Mouse (Mus musculus) lung, embryonic 15.5 days (tissue): ENCODE measurements around the gene Gls. TPM values are rescaled to one million over a fixed set of nuclear protein-coding genes. Genes with fewer than 3 reads are reported as not detected.

Source experiments
- ATAC-seq: fragments of 200-750 bp; cut with Nextera tagmentation; 2 replicates; pipeline ENCODE4 v1.8.0; 2017; ENCODE audit warnings: moderate number of reproducible peaks, borderline replicate concordance; ENCODE audit not compliant: low FRiP score, low TSS enrichment; ENCODE audit errors: extremely low read depth
- H3K27ac ChIP-seq: fragments of 300-500 bp; sonication (generic); 2 replicates; pipeline ENCODE4 v1.5.1; 2015; ENCODE audit warnings: moderate library complexity, mild to moderate bottlenecking, inconsistent platforms
- H3K27me3 ChIP-seq: fragments of 300-500 bp; sonication (generic); 2 replicates; pipeline ENCODE4 v1.6.1; 2015; ENCODE audit warnings: inconsistent platforms
- H3K36me3 ChIP-seq: fragments of 300-500 bp; sonication (generic); 2 replicates; pipeline ENCODE4 v1.6.1; 2015; ENCODE audit warnings: inconsistent platforms
- H3K4me1 ChIP-seq: fragments of 300-500 bp; sonication (generic); 2 replicates; pipeline ENCODE4 v1.6.1; 2015; ENCODE audit warnings: inconsistent platforms
- H3K4me2 ChIP-seq: fragments of 300-500 bp; sonication (generic); 2 replicates; pipeline ENCODE4 v1.6.1; 2015; ENCODE audit warnings: inconsistent platforms, mild to moderate bottlenecking, moderate library complexity
- H3K4me3 ChIP-seq: fragments of 300-500 bp; sonication (generic); 2 replicates; pipeline ENCODE4 v1.5.1; 2015; ENCODE audit warnings: mild to moderate bottlenecking, inconsistent platforms
- H3K9ac ChIP-seq: fragments of 300-500 bp; sonication (generic); 2 replicates; pipeline ENCODE4 v1.6.1; 2015; ENCODE audit warnings: inconsistent platforms
- H3K9me3 ChIP-seq: fragments of 300-500 bp; sonication (generic); 2 replicates; pipeline ENCODE4 v1.6.1; 2016; ENCODE audit warnings: inconsistent platforms
- WGBS: fragments of 180-500 bp; shearing (Covaris S2); methylation state at CpG from one replicate; pipeline ENCODE4 v1.1.7; 2015; 5-methylcytosine and 5-hydroxymethylcytosine counted together
- polyA plus RNA-seq: library from polyadenylated mRNA; unstranded; fragments of >200 nt; fragmentation: Nextera tagmentation; extraction: Ambion mirVana; gene quantifications from 2 replicates; pipeline ENCODE4 v1.2.1, GENCODE M21; 2015

The Gls gene
- polyA plus RNA-seq, 1 experiment from 2014 or later: 16.6 TPM

- no peaks in the 10 kb centered on the region for H3K27me3 ChIP-seq
- no peak overlapping the region; the same call in 1 of the 2 replicates for H3K27ac ChIP-seq
- WGBS: 94% methylated on average over 5 of the region's 5 CpGs
- no peaks in the 10 kb centered on the region for H3K9me3 ChIP-seq
- no peak overlapping the region for H3K9ac ChIP-seq
- 0 out of 2 replicates have a peak, but pooled peaks cover 4% of the 10 kb centered on the region for H3K4me1 ChIP-seq
- ATAC-seq: no peak
- H3K4me3 ChIP-seq: no peak overlapping the region
- no peak overlapping the region for H3K4me2 ChIP-seq
- H3K36me3 ChIP-seq: peaks cover 10% of the 10 kb centered on the region
Observed at GRCm38 (mm10) chr1:52151166-52151565, 81.9 kb downstream of the Gls start.

DNA sequence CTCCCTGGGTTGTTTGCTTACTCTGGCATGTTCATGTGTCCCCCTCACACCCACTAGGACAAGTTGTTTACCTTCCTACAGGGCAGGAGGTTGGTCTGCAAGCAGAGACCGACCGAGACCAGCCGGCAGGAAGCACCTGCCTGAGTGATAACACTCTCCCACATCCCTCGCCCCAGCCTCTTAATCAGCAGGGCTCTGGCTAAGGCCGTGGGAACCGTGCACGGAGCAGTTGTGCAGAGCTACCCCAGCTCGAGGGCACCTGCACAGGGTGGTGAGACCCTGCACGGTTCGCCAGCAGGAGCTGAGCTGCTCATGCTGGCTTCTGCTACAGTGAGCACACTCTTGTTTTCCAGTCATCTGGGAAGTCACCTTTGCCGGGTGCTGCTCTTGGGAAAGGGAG is 82.4 kb downstream of the Gls start:
- no peak overlapping the region for H3K4me3 ChIP-seq
- H3K27ac ChIP-seq: no peak overlapping the region; the same call in 1 of the 2 replicates
- 0 out of 2 replicates have a peak, but pooled peaks cover 4% of the 10 kb centered on the region for H3K4me1 ChIP-seq
- no peak for ATAC-seq
- no peak overlapping the region for H3K9ac ChIP-seq
- no peaks in the 10 kb centered on the region for H3K9me3 ChIP-seq
- H3K27me3 ChIP-seq: no peaks in the 10 kb centered on the region
- no peak overlapping the region for H3K4me2 ChIP-seq
- H3K36me3 ChIP-seq: peaks cover 10% of the 10 kb centered on the region
- WGBS: 34% methylated on average over 11 of the region's 11 CpGs

- WGBS: 52% methylated on average over 9 of the region's 9 CpGs
- Histone ChIP-seq H3K36me3 (peaks cover 10% of the 10 kb centered on the region), H3K4me3 (no peak overlapping the region), H3K27me3 (no peaks in the 10 kb centered on the region), H3K9me3 (no peaks in the 10 kb centered on the region), H3K27ac (no peak overlapping the region), H3K4me2 (no peak overlapping the region), H3K9ac (no peak overlapping the region), H3K4me1 (0 out of 2 replicates have a peak, but pooled peaks cover 4% of the 10 kb centered on the region)
- no peak for ATAC-seq
Observed at GRCm38 (mm10) chr1:52149934-52150346, 83.1 kb downstream of the Gls start.

DNA sequence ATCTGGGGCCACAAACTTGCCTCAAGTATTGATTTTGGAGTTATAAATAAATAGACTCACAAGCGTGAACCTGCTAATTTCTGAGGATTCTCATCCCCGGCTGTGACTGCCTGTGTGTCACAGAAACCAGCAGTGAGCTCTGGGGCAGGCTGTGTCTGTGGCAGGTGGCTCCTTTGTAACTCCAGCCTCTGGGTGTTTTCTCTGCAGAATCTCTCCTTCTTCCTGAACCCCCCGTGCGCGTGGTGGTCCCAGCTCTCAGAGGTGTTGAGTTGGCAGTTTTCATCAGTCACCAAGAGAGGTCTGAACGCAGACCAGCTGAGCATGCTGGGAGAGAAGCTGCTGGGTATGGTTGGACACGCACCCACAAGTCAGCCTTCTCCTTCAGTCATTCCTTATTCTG is 84.3 kb downstream of the Gls start:
- Histone ChIP-seq H3K9ac (no peak overlapping the region), H3K27ac (no peak overlapping the region), H3K9me3 (no peaks in the 10 kb centered on the region), H3K27me3 (no peaks in the 10 kb centered on the region), H3K36me3 (peaks cover 10% of the 10 kb centered on the region), H3K4me3 (no peak overlapping the region), H3K4me2 (no peak overlapping the region), H3K4me1 (0 out of 2 replicates have a peak, but pooled peaks cover 4% of the 10 kb centered on the region)
- ATAC-seq: no peak
- WGBS: 77% methylated on average over 7 of the region's 7 CpGs

- Histone ChIP-seq H3K4me2 (no peak overlapping the region), H3K27ac (no peak overlapping the region), H3K9me3 (no peaks in the 10 kb centered on the region), H3K27me3 (no peaks in the 10 kb centered on the region), H3K4me1 (0 out of 2 replicates have a peak, but pooled peaks cover 4% of the 10 kb centered on the region), H3K4me3 (no peak overlapping the region), H3K9ac (no peak overlapping the region), H3K36me3 (peaks cover 10% of the 10 kb centered on the region)
- no peak for ATAC-seq
- WGBS: 63% methylated on average over 7 of the region's 7 CpGs
Observed at GRCm38 (mm10) chr1:52148178-52148577, 84.9 kb downstream of the Gls start.

DNA sequence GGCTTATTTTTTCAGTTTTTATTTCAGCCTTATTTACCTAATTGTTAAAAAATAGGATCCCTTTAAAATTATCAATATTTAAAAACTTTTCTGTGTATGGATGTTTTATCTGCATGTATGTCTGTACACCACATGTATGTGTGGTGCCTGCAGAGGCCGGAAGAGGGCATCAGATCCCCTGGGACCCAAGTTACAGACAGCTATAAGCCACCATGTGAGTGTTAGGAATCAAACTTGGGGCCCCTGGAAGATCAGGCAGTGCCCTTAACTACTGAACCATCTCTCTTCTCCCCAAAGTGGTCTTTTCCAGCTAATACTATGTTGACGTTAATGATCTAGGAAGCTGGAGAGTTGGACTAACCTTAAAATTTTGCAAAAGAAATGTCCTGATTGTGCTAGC is 85.6 kb downstream of the Gls start:
- ATAC-seq: no peak
- H3K4me2 ChIP-seq: no peak overlapping the region
- no peak overlapping the region for H3K27ac ChIP-seq
- no peak overlapping the region for H3K9ac ChIP-seq
- H3K9me3 ChIP-seq: no peaks in the 10 kb centered on the region
- 77% methylated on average over 2 of the region's 2 CpGs for WGBS
- no peak overlapping the region for H3K4me3 ChIP-seq
- H3K27me3 ChIP-seq: no peaks in the 10 kb centered on the region
- 0 out of 2 replicates have a peak, but pooled peaks cover 4% of the 10 kb centered on the region for H3K4me1 ChIP-seq
- H3K36me3 ChIP-seq: peaks cover 10% of the 10 kb centered on the region

DNA sequence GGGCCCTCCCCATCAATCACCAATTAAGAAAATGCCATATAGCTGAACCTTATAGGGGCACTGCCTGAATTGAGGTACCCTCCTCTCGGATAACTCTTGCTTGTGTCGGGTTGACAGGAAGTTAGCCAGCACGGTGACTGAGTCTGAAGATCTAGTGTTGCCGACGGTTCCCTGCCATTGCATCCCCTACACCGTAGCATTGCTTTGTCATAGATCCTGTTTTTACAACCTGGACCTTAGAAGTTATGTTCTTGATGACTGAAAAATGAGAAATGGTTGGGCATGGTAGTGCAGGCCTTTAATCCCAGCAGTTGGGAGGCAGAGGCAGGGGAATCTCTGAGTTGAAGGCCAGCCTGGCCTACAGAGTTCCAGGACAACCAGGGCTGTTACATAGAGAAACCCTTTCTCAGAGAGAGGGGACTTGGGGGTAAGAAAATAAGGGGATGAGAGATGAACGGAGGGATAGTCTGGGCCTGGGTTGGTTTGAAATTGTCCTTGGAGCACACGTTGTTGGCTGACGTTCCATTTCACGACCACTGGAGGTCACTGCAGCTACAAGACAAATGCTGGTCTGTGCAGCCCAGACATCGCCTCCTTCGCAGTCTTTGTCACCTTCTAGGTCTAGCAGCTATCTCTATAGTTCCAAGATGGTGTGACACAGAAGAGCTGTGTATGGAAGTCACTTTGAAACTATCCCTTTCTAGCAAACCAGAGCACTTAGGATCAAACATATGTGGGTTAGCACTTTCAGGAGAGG is 86.6 kb downstream of the Gls start:
- H3K9me3 ChIP-seq: no peaks in the 10 kb centered on the region
- peak; percentile 75; the same call in 1 of the 2 replicates for ATAC-seq
- no peak overlapping the region for H3K4me2 ChIP-seq
- 0 out of 2 replicates have a peak, but pooled peaks cover 4% of the 10 kb centered on the region for H3K4me1 ChIP-seq
- WGBS: 54% methylated on average over 12 of the region's 12 CpGs
- no peak overlapping the region for H3K27ac ChIP-seq
- H3K4me3 ChIP-seq: no peak overlapping the region
- no peak overlapping the region for H3K9ac ChIP-seq
- no peaks in the 10 kb centered on the region for H3K27me3 ChIP-seq
- H3K36me3 ChIP-seq: peaks cover 8% of the 10 kb centered on the region

DNA sequence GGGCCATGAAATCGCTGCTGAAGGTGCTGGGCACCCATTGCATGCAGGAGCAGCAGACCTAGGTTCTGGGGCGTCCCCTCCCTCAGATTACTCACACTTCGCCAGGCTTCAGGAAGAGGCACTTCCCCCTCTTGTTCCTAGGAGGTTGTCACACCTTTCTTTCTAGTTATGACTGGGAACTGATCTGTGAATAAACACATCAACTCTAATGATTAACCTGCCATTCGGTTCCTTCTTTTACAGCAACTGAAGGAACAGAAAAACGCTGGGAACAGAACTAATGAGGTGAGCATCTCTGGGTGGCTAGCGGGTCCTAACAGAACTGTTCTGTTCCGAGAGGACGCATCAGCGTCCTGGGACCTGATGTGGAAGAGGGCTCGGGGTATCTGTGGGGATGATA is 88.1 kb downstream of the Gls start:
- WGBS: 75% methylated on average over 10 of the region's 10 CpGs
- no peak overlapping the region for H3K27ac ChIP-seq
- H3K36me3 ChIP-seq: peaks cover 15% of the 10 kb centered on the region; the same call in 1 of the 2 replicates
- H3K27me3 ChIP-seq: no peaks in the 10 kb centered on the region
- no peak overlapping the region for H3K4me2 ChIP-seq
- no peak overlapping the region for H3K9ac ChIP-seq
- no peak overlapping the region for H3K4me3 ChIP-seq
- no peaks in the 10 kb centered on the region for H3K9me3 ChIP-seq
- H3K4me1 ChIP-seq: no peaks in the 10 kb centered on the region
- no peak for ATAC-seq

- WGBS: 81% methylated on average over 7 of the region's 7 CpGs
- Histone ChIP-seq H3K4me2 (no peak overlapping the region), H3K4me3 (no peak overlapping the region), H3K27ac (no peak overlapping the region), H3K4me1 (no peaks in the 10 kb centered on the region), H3K9ac (no peak overlapping the region), H3K27me3 (no peaks in the 10 kb centered on the region), H3K9me3 (no peaks in the 10 kb centered on the region), H3K36me3 (0 out of 2 replicates have a peak, but pooled peaks cover 10% of the 10 kb centered on the region)
- ATAC-seq: no peak
Observed at GRCm38 (mm10) chr1:52143596-52144156, 89.4 kb downstream of the Gls start.

GRCm38 (mm10) chr1:52143191-52143590 is 89.8 kb downstream of the Gls start:
- Histone ChIP-seq H3K9ac (no peak overlapping the region), H3K4me2 (no peak overlapping the region), H3K27ac (no peak overlapping the region), H3K4me1 (no peaks in the 10 kb centered on the region), H3K9me3 (no peaks in the 10 kb centered on the region), H3K4me3 (no peak overlapping the region), H3K36me3 (peaks cover 10% of the 10 kb centered on the region; the same call in 1 of the 2 replicates), H3K27me3 (no peaks in the 10 kb centered on the region)
- ATAC-seq: no peak
- 65% methylated on average over 4 of the region's 4 CpGs for WGBS

DNA sequence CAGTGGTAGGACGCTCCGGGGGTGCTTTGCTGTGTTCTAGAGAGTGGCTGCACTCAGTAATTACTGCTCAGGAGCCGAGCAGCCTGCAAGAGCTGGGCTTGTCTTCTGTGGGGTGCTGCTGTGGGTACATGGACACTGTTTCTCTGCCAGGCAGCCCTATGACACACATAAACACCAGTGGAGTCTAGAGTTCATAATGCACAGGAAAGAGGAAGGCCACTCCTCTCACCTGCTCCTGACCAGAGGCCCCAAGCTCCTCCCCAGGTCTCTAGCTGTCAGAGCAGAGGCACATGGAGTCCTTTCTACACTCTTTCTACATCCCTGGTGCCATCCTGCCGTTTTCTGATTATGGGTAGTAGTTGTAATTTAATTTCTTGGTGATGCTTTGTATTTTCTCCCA is 90.9 kb downstream of the Gls start:
- H3K9ac ChIP-seq: no peak overlapping the region
- no peak for ATAC-seq
- WGBS: 56% methylated on average over 4 of the region's 4 CpGs
- H3K27me3 ChIP-seq: no peaks in the 10 kb centered on the region
- H3K4me2 ChIP-seq: no peak overlapping the region
- no peak overlapping the region for H3K4me3 ChIP-seq
- no peaks in the 10 kb centered on the region for H3K9me3 ChIP-seq
- no peaks in the 10 kb centered on the region for H3K4me1 ChIP-seq
- peaks cover 19% of the 10 kb centered on the region; the same call in 1 of the 2 replicates for H3K36me3 ChIP-seq
- H3K27ac ChIP-seq: no peak overlapping the region

DNA sequence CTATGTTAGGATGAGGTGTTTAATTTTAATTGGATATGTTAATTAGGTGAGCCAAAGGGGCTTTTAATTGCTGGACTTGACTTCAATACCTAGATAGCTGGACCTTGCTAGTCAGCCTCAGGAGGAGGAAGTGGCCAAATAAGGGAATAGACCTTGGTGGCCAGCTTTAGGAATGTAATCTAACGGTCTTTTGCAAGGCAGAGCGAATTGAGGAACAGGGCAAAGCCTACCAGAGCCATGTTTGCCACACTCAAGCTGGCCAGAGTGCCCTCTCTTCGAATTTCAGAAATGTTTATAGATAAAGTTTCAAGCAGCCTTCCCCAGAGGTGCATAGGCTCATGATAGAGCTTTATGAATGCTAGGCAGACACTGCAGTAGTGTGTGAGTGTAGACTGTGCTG is 91.5 kb downstream of the Gls start:
- Histone ChIP-seq H3K9me3 (no peaks in the 10 kb centered on the region), H3K27ac (no peak overlapping the region), H3K9ac (no peak overlapping the region), H3K4me3 (no peak overlapping the region), H3K27me3 (no peaks in the 10 kb centered on the region), H3K4me2 (no peak overlapping the region), H3K4me1 (no peaks in the 10 kb centered on the region), H3K36me3 (peaks cover 20% of the 10 kb centered on the region; the same call in 1 of the 2 replicates)
- WGBS: 49% methylated on average over 3 of the region's 3 CpGs
- ATAC-seq: no peak
